Mouse (Mus musculus) right cerebral cortex, postnatal 25 days (tissue): Measurements from ENCODE around the gene Dkk3.

Experiments used
- DNase-seq: peaks from one replicate; pipeline ENCODE4 v3.0.0; 2022

Dkk3 gene

GRCm38 (mm10) chr7:112158942-112159341 lies at the start of gene Dkk3:
Dkk3 (minus strand) TSS chr7:112159057.
- DNase-seq = peak; percentile 65

GRCm38 (mm10) chr7:112207717-112208116 lies 48.9 kb upstream of the Dkk3 start:
- no peak for DNase-seq

- DNase-seq = no peak
Measured at GRCm38 (mm10) chr7:112205513-112205912, 46.7 kb upstream of the Dkk3 start.

DNA sequence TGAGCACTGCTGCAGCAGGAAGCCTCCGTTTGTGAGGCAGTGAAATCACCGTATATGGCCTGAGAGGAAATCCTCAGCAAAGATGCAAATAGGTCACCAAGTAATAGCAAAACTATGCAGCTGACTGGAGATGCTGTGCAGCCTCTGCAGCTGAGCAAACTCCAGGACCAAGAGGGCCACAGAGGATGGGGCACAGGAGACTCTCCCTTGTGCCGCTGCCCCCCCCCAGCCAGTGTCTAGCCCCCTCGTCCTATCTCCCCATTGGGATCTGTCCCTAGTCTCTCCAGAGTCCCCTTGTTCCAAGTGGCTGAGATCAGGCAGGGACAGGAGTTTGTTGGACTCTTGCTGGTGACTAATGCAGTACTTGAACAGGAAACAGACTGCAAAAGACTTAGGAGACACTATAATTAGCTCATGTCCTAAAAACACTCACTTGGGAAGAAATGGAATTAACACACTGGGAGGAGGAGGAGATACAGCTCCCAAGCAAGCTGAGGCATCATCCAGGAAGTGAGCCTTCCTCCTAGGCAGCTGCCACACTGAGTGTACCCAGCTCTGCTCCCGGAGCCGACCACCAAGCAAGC lies 45.6 kb upstream of the Dkk3 start:
- no peak for DNase-seq

GRCm38 (mm10) chr7:112203937-112204336 lies 45.1 kb upstream of the Dkk3 start:
- DNase-seq = no peak

DNA sequence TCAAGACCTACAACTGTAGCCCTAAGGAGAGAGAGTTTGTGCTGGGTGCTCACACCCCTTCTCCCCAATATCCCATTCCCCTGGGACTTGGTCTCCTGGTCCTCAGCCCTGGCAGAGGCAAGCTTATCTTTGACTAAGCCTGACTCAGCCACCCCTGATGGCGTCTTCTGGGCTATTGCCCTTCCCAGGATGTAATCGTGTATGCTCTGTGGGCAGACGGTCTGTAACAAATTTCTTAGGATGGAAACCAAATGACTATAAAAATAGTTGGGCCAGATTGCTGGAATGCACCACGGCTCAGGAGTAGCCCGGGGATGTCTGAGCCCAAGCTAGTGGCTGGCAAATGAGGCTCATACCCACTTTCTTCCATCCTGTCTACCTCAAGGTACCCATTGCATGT lies 44.0 kb upstream of the Dkk3 start:
- peak; percentile 66 for DNase-seq

DNA sequence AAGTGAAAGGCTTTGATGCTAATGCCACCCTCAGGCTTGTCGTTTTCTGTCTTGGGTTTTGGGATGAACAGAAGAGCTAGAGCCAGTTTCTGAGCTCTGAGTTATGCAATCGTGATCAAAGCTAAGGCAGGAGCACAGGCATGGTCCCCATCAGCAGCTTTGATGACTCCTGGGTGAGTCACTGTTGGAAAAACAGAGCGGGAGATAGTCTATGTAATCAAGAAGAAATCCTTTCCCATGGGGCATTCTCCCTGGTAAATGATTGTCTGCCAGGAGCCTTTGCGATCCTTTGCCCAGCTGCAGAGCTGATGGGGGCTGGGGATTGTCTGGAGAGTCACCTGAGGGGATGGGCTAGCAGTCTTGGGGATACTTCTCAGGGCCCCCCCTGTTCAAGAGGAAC lies 43.3 kb upstream of the Dkk3 start:
- no peak for DNase-seq

- DNase-seq = no peak
Measured at GRCm38 (mm10) chr7:112200761-112201160, 41.9 kb upstream of the Dkk3 start.

DNA sequence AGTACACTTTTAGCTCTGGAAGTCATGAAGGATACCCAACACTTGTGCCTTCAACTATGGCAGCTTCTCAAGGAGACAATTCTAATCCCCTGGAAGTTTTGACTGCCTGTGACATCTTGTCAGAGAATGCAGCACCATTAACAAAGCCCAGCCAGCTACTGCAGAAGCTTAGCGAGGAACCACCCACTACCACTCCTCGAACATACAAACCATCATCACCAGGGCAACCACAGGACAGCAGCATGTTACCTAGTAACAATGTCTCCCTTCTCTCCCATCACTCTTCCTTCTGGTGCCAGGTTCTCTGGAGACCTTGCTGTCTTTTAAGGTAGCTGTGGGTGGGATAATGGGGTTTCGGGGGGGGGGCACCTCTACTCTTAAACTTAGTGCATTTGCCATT lies 40.5 kb upstream of the Dkk3 start:
- no peak for DNase-seq

DNA sequence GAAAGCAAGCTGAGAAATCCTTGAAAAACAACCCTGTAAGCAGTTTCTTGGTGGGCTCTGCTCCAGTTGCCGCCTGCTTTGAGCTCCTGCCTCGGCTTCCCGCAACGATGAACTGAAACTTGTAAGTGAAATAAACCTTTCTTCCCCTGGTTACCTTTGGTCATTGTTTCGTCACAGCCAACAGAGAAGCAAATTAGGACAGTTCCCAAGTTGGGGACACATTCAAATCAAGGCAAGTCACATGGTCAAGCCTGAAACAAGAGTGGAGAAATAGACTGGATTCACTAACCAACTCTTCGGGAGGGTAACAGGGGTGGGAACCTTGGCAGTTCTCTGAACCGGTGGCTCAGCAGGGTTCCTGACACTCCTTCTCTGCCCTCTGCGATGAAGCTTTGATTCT lies 38.6 kb upstream of the Dkk3 start:
- no peak for DNase-seq

- no peak for DNase-seq
Measured at GRCm38 (mm10) chr7:112194286-112194685, 35.4 kb upstream of the Dkk3 start.

DNA sequence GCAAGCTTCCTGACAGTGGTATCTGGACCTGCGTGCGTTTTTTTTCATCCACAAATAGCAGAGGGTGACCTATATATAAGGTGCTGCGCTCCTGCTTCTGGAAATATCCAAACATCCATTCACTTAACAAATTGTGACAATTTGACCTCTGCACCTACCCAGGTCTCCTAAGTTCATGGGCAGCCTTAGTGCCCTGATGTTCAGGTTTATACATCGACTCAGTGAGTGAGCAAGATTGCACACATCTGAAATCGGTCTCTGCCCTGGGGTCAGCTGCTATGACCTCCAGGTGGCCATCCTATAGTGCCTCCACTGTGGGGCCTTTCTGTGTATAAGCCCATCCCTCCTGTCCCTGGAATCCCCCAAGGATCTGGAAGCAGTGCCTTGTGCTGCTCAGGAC lies 33.9 kb upstream of the Dkk3 start:
- no peak for DNase-seq

DNA sequence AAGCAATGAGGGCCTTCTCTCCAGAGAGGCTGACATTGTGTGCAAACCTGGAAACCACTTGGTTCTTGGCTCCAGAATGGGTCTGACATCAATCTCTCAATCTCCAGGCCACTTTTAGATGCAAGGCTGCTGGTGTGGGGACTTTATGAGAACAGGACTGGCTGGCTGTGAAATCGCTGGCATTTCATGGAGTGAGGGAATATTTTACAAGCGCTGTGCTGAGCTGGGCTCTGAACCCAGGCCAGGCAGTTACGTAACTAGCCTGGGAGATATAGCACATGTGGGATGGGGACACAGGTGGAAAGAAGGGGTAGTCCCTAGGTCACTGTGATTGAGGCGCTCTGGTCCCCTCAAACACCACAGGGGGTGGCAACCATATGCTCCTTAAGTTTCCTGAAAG lies 33.4 kb upstream of the Dkk3 start:
- DNase-seq = no peak

DNA sequence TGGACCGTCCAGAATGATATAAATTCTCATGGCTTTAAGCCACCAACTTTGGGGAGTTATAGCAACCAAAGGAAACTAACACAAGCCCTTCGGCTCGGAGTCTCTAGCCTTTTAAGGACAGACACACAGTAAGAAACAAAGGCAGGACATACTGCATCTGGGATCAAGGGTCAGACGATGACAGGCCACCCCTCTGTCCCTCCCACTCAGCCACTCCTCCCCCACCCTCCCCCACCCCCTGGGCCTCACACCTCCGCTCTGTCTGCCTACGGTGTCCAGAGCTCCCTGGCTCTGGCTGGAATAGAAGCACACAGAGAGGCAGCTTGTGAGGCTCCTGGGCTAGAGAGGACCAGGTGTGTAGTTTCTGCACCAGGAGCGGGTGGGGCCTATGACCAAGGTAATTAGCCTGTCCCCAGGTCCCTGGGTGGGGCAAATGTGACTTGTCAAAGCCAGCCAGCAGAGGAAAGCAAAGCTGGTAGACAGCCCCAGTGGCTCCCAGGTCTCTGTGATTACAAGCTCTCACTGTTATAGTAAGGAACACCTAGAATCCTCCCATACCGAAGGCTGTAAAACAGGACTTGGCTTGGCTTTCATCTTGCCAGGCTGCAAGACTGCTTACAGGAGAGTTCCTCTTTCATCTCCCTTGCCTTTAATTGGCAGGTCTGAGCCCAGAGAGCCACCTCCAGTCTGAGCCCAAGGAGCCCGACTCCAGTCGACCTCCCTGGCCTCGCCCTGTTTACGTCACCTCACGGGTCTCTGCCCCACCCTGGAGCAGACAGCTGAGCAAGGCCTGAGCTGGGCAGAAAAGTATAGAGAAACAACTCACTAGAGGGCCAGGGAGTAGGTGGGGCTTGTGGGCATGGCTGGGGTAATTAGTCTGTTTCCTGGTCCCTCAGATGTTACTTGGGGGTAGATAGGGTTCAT lies 28.9 kb upstream of the Dkk3 start:
- no peak for DNase-seq

DNA sequence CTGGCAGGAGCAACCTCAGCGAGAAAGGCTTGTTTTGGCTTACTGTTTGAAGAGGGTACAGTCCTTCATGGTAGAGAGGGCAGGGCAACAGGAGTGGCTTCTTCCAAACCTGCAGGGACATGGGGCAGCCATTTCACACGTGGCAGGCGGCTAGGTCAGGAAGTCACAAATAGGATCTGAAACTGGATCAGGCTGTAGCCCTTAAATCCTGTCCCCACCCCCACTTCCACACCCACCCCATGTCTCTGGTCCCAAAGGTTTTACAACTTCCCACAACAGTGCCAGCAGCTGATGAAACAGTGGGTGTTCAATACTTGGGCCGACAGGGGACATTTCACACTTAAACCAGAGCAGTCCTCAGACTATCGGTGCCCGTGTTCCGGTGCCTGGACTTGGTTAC lies 28.0 kb upstream of the Dkk3 start:
- no peak for DNase-seq

GRCm38 (mm10) chr7:112185226-112185745 lies 26.4 kb upstream of the Dkk3 start:
- DNase-seq = no peak

DNA sequence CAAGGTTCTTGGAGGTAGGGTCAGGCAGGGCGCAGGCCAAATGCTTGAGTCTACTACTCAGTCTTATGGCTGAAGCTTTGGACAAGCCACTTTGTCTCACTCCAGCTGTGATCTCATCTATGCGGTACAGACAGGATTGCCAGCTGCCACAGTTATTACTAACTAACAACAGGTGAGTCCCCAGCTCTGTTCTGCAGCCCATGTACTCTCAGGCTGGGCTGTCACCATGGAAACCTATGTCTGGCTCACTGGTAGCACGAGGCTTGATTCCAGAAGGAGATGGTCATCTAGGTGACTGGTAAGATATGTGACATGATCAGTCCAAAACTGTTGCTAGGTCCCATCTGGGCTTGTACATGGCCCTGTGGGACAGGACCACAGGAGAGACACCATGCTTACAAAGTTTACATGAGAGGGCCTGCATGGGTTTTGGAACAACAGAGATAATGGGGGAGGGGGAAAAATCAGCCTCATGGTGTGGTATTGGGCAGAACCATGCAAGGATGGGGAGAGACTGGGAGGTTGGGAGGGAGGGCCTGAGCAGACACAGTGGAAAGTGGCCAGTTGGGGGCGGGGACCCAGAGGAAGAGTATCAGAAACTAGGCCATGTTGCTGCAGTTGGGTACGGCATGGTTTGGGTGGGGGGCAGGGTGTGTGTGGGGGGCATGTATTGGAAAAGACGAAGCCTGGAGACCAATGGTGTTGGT lies 25.8 kb upstream of the Dkk3 start:
- DNase-seq = no peak

- peak; percentile 90 for DNase-seq
Measured at GRCm38 (mm10) chr7:112183258-112183841, 24.5 kb upstream of the Dkk3 start.

GRCm38 (mm10) chr7:112180235-112180705 lies 21.4 kb upstream of the Dkk3 start:
- peak; percentile 82 for DNase-seq

GRCm38 (mm10) chr7:112176627-112177026 lies 17.8 kb upstream of the Dkk3 start:
- DNase-seq = no peak

- DNase-seq = peak; percentile 53
Measured at GRCm38 (mm10) chr7:112172669-112173068, 13.8 kb upstream of the Dkk3 start.

DNA sequence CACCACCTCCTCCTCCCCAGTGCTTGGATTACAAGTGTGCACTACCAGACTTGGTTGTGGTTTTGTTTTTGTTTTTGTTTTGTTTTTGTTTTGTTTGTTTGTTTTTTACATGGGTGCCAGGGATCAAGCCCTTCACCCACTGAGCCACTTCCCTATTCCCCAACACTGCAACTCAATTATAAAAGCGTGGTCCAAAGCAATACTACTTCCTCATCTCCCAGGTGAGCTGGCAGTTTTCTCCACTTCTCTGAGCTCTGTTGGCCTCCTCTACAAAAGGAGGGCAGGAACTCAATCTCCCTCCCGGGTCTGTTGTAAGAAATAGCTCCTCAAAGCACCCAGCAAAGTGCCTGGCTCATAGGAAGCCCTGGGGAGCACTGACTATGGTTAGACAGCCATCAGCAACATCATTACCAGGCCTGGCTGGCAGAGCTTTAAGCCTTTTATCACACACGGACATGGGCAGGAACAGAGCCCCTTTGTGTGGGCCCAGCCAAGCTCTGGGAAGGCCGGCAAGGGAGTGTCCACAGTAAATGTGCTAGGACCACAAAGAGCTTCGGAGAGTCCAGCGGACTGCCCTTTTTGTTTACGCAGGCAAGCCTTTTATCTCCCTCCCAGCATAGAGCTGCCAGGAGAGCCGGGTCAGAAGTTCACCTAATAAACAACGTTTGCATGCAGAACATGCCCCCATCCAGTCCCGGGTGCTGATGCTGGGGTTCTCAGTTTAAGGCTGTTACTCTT lies 11.3 kb upstream of the Dkk3 start:
- DNase-seq = no peak
